In genomic region chr10:39369502-39369931, GRCm38 (mm10) we compare ENCODE assay signal across 8 mouse cellular contexts. TPM values are rescaled to one million over a fixed set of nuclear protein-coding genes. Genes with fewer than 3 reads are reported as not detected.
DNase-seq lines count a peak whose midpoint lies in the region; ATAC-seq lines count a peak whose summit lies in the region.

No protein-coding gene starts in this region.

- H3K4me1 ChIP-seq in forebrain, embryonic 11.5 days (replicated peaks; ENCODE audit: control insufficient read depth, insufficient read depth, low read length) = 0 out of 2 replicates have a peak, but pooled peaks cover under 1% of the 10 kb centered on the region
- peaks cover 14% of the 10 kb centered on the region for H3K4me1 ChIP-seq in heart, embryonic 16.5 days (ENCODE audit: control insufficient read depth, insufficient read depth, low read length)
- peaks cover 44% of the 10 kb centered on the region for H3K4me1 ChIP-seq in liver, embryonic 15.5 days (replicated peaks)
- H3K4me1 ChIP-seq in neural tube, embryonic 12.5 days = peaks cover 38% of the 10 kb centered on the region

- ATAC-seq in CD4-positive, CD25-positive, alpha-beta regulatory T cell, adult 4 months = peak; percentile 82
- peak; percentile 99 for ATAC-seq in forebrain, embryonic 11.5 days (replicated peaks; ENCODE audit: low FRiP score)
- ATAC-seq in heart, embryonic 16.5 days (replicated peaks; ENCODE audit: extremely low read depth, insufficient read depth, low FRiP score) = peak; percentile 99
- ATAC-seq in liver, embryonic 15.5 days (ENCODE audit: insufficient read depth) = peak; percentile 98
- ATAC-seq in neural tube, embryonic 12.5 days (ENCODE audit: low FRiP score, low read depth) = peak; percentile 98

- H3K9me3 ChIP-seq in forebrain, embryonic 11.5 days (ENCODE audit: control insufficient read depth, low read length) = no peaks in the 10 kb centered on the region
- no peaks in the 10 kb centered on the region for H3K9me3 ChIP-seq in heart, embryonic 16.5 days (replicated peaks; ENCODE audit: control insufficient read depth, low read length)
- H3K9me3 ChIP-seq in liver, embryonic 15.5 days (replicated peaks) = no peaks in the 10 kb centered on the region
- H3K9me3 ChIP-seq in neural tube, embryonic 12.5 days = no peaks in the 10 kb centered on the region

- peak; percentile 89 for DNase-seq in c-Kit-positive CD71-positive TER-119-negative erythroid progenitor cells, embryonic 14.5 days (ENCODE audit: low read depth)
- DNase-seq in forebrain, embryonic 11.5 days (ENCODE audit: low spot score) = peak; percentile 98
- DNase-seq in kidney, postnatal 36 days = peak; percentile 92
- DNase-seq in telencephalon, adult 2 months (ENCODE audit: low read depth, low spot score) = peak; percentile 90

- H3K9ac ChIP-seq in forebrain, embryonic 11.5 days (ENCODE audit: low read length) = peak overlapping the region; percentile 95
- peak overlapping the region; percentile 89 for H3K9ac ChIP-seq in heart, embryonic 16.5 days (ENCODE audit: low read length)
- peak overlapping the region; percentile 77 for H3K9ac ChIP-seq in liver, embryonic 15.5 days
- peak overlapping the region; percentile 95 for H3K9ac ChIP-seq in neural tube, embryonic 12.5 days

- no peaks in the 10 kb centered on the region for H3K27me3 ChIP-seq in forebrain, embryonic 11.5 days (ENCODE audit: control insufficient read depth, insufficient read depth, low read length)
- H3K27me3 ChIP-seq in heart, embryonic 16.5 days (ENCODE audit: control insufficient read depth, insufficient read depth, low read length) = no peaks in the 10 kb centered on the region
- peaks cover 3% of the 10 kb centered on the region; the same call in 1 of the 2 replicates for H3K27me3 ChIP-seq in liver, embryonic 15.5 days
- H3K27me3 ChIP-seq in neural tube, embryonic 12.5 days (replicated peaks) = no peaks in the 10 kb centered on the region

- peak overlapping the region; percentile 88 for H3K4me2 ChIP-seq in forebrain, embryonic 11.5 days (ENCODE audit: low read depth, low read length, severe bottlenecking)
- peak overlapping the region; percentile 68 for H3K4me2 ChIP-seq in heart, embryonic 16.5 days (ENCODE audit: low read depth, low read length)
- peak overlapping the region; percentile 97 for H3K4me2 ChIP-seq in liver, embryonic 15.5 days
- H3K4me2 ChIP-seq in neural tube, embryonic 12.5 days (replicated peaks) = peak overlapping the region; percentile 67

- under 1% methylated on average over 44 of the region's 44 CpGs for WGBS in forebrain, embryonic 11.5 days
- WGBS in heart, embryonic 16.5 days = under 1% methylated on average over 38 of the region's 44 CpGs
- WGBS in liver, embryonic 15.5 days (ENCODE audit: insufficient replicate concordance) = under 1% methylated on average over 43 of the region's 44 CpGs
- 1% methylated on average over 44 of the region's 44 CpGs for WGBS in neural tube, embryonic 12.5 days

- peak overlapping the region; percentile 92 for H3K4me3 ChIP-seq in forebrain, embryonic 11.5 days (ENCODE audit: low read depth, low read length)
- H3K4me3 ChIP-seq in heart, embryonic 16.5 days (ENCODE audit: low read length) = peak overlapping the region; percentile 85
- peak overlapping the region; percentile 83 for H3K4me3 ChIP-seq in liver, embryonic 15.5 days (replicated peaks)
- H3K4me3 ChIP-seq in neural tube, embryonic 12.5 days = peak overlapping the region; percentile 75

- H3K27ac ChIP-seq in forebrain, embryonic 11.5 days (ENCODE audit: low read depth, low read length) = peak overlapping the region; percentile 94
- H3K27ac ChIP-seq in heart, embryonic 16.5 days (ENCODE audit: low read length) = peak overlapping the region; percentile 88
- peak overlapping the region; percentile 80 for H3K27ac ChIP-seq in liver, embryonic 15.5 days (replicated peaks)
- peak overlapping the region; percentile 96 for H3K27ac ChIP-seq in neural tube, embryonic 12.5 days

- H3K36me3 ChIP-seq in forebrain, embryonic 11.5 days (ENCODE audit: control insufficient read depth, insufficient read depth, low read length) = no peaks in the 10 kb centered on the region
- H3K36me3 ChIP-seq in heart, embryonic 16.5 days (ENCODE audit: control insufficient read depth, insufficient read depth) = no peaks in the 10 kb centered on the region
- H3K36me3 ChIP-seq in liver, embryonic 15.5 days (replicated peaks) = no peaks in the 10 kb centered on the region
- no peaks in the 10 kb centered on the region for H3K36me3 ChIP-seq in neural tube, embryonic 12.5 days

RNA-seq across cellular contexts. Expression of gene Fyn, which starts 0.9 kb away (rescaled TPM):
- polyA plus RNA-seq in CD4-positive, CD25-positive, alpha-beta regulatory T cell, adult 4 months (2017; shearing (Covaris generic)) = 100 to 1,000 TPM in 1 of 2 experiments, 10 to 100 TPM in 1; 71.9 to 106 TPM
- polyA plus RNA-seq in forebrain, embryonic 11.5 days (2014; fragmentation: Nextera tagmentation; extraction: Ambion mirVana) = 42.7 and 44.6 TPM in 2 replicates
- polyA plus RNA-seq in heart, embryonic 16.5 days (2015; fragmentation: Nextera tagmentation; extraction: Ambion mirVana) = 14.6 and 15.0 TPM in 2 replicates
- 6.1 and 7.4 TPM in 2 replicates for polyA plus RNA-seq in liver, embryonic 15.5 days (2015; fragmentation: Nextera tagmentation; extraction: Ambion mirVana)
- 72.4 and 79.8 TPM in 2 replicates for polyA plus RNA-seq in neural tube, embryonic 12.5 days (2016; fragmentation: Nextera tagmentation; extraction: Ambion mirVana)

Comparison
In these comparisons a context has a peak if more than half of its experiments do, and no peak if none do; other contexts are left out.
1. Peak in every context shown above with its lines: DNase-seq, ATAC-seq, H3K4me3 ChIP-seq and H3K27ac ChIP-seq.